Mouse (Mus musculus) c-Kit-positive CD71-positive TER-119-negative erythroid progenitor cells, embryonic 14.5 days (primary cell): ENCODE results near the gene Vmn1r51.
"Not testable (repeated sequence)": the region's sequence is repeated elsewhere in the genome, so short reads cannot be mapped to it uniquely, and the experiment has no call there.

Experiments
- DNase-seq: peaks from one replicate; pipeline ENCODE4 v3.0.0-alpha.2; 2013; ENCODE audit warnings: low read depth

The Vmn1r51 gene

GRCm38 (mm10) chr6:90122296-90122695 lies at the start of gene Vmn1r51:
Gene Vmn1r51 (plus strand): TSS chr6:90122596.
- not testable (repeated sequence) for DNase-seq

- DNase-seq: no peak
Measured at GRCm38 (mm10) chr6:90078406-90078805, 44.0 kb upstream of the Vmn1r51 start, which contains the start of gene Vmn1r49. Gene Vmn1r49 (minus strand): TSS chr6:90078506.

DNA sequence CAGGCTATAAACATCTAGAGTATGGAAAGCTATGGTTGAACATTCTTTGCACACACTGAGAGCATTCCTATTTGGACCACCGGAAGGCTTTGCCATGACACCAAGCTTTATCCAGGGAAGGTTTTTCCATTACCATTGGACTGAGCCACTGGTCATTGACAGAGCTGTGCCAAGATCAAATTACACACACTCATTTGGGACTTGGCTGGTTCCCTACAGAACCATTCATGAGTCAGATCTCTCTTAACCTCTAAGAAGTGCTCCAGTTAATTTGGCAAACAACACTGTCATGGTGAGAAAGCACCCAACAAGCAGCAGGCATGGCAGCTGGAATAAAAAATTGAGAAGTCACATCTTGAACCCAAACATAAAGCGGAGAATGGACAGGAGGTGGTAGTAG lies 21.8 kb upstream of the Vmn1r51 start:
- DNase-seq: no peak

GRCm38 (mm10) chr6:90101130-90101529 lies 21.3 kb upstream of the Vmn1r51 start, which contains the start of gene Vmn1r50:
Gene Vmn1r50 (plus strand): TSS chr6:90101430.
- no peak for DNase-seq

DNA sequence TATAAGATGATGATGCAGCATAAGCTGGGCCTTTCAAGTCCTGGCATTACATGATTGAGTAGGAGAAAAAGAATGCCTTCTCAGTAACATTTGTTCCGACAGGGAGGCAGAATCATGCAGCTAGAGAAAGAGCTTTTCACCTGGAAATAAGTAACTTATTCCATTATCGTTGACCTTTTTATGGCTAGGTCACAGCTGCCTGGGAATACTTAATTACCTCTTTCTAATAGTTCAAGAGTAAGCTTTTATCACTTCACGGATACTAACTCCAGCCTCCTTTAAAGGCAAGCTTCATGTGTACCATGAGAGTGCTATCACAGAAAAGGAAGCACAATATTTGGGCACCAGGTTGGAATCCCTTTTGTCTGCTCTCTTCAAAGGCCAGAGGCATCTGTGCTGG lies 37.7 kb downstream of the Vmn1r51 start:
- no peak for DNase-seq

GRCm38 (mm10) chr6:90174508-90174907 lies 52.1 kb downstream of the Vmn1r51 start, which contains the start of gene Vmn1r52:
Gene Vmn1r52 (plus strand): TSS chr6:90174808.
- DNase-seq: no peak
